Comparison of ENCODE assay signal across 21 mouse cellular contexts in the genomic region with DNA sequence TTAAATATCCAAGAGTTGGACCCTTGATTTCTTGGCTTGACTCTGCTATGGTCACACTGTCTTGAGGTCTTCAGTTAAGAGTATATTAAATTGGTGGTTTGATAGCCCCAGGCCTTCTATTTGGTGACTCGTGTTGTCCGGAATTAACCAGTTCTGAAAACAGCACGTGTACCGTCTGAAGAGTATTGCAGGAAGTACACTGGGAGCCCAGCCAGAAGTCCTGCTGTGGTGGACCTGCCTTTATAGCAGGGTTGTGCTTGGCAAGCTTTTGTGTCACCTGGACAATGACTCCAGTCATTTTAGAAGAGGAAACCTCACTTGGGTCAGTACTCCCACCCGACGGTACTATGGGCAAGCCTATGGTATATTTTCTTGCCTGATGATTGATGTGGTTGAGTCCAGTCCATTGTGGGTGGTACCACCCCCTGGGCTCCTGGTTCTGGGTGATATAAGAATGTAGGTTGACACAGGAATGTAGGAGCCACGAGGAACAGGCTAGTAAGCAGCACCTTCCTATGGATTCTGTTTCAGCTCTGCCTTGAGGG.
DNase-seq lines count a peak whose midpoint lies in the region; ATAC-seq lines count a peak whose summit lies in the region.
"Had no signal": no experiment of that assay in that cellular context is flagged by ENCODE, and none has a peak within 500 bp of the region (broad histone marks: within the 10 kb centered on the region; RNA-seq: fewer than 3 reads in every experiment).

No protein-coding gene starts in this region.

- intact Hi-C loops in left cerebral cortex, postnatal 4 days (cut with DNase I) = no loop called here

- H3K27me3 ChIP-seq in heart, embryonic 10.5 days (ENCODE audit: insufficient read depth, poor library complexity, severe bottlenecking) = no peaks in the 10 kb centered on the region
- H3K27me3 ChIP-seq in heart, embryonic 11.5 days (ENCODE audit: control insufficient read depth, insufficient read depth, low read length) = no peaks in the 10 kb centered on the region
- H3K27me3 ChIP-seq: embryonic facial prominence, embryonic 12.5 days; forebrain, embryonic 13.5 days; liver, embryonic 15.5 days had no signal

- H3K4me2 ChIP-seq in heart, embryonic 11.5 days = no peak overlapping the region
- H3K4me2 ChIP-seq: embryonic facial prominence, embryonic 12.5 days; forebrain, embryonic 13.5 days; liver, embryonic 15.5 days had no signal

- H3K27ac ChIP-seq in heart, embryonic 10.5 days = no peak overlapping the region
- no peak overlapping the region for H3K27ac ChIP-seq in heart, embryonic 11.5 days (ENCODE audit: low read depth, low read length)
- H3K27ac ChIP-seq: embryonic facial prominence, embryonic 12.5 days; forebrain, embryonic 13.5 days; heart, adult 2 months; hindbrain, embryonic 10.5 days; liver, embryonic 15.5 days had no signal

- no peaks in the 10 kb centered on the region for H3K9me3 ChIP-seq in heart, embryonic 10.5 days
- H3K9me3 ChIP-seq in heart, embryonic 11.5 days (replicated peaks; ENCODE audit: control insufficient read depth, low read length) = no peaks in the 10 kb centered on the region
- H3K9me3 ChIP-seq: embryonic facial prominence, embryonic 12.5 days; forebrain, embryonic 13.5 days; hindbrain, embryonic 10.5 days; liver, embryonic 15.5 days; megakaryocyte, embryonic 14.5 days had no signal

- ATAC-seq in heart, embryonic 11.5 days (replicated peaks; ENCODE audit: insufficient number of reproducible peaks, low FRiP score, low TSS enrichment) = no peak
- ATAC-seq: CD4-positive, CD25-positive, alpha-beta regulatory T cell, adult 4 months; forebrain, embryonic 13.5 days; midbrain, embryonic 16.5 days had no signal

- H3K4me3 ChIP-seq in heart, embryonic 10.5 days = no peak overlapping the region
- no peak overlapping the region for H3K4me3 ChIP-seq in heart, embryonic 11.5 days (ENCODE audit: low read depth, low read length)
- H3K4me3 ChIP-seq: embryonic facial prominence, embryonic 12.5 days; erythroblast, embryonic 14.5 days; forebrain, embryonic 13.5 days; heart, adult 2 months; hindbrain, embryonic 10.5 days; liver, embryonic 15.5 days; megakaryocyte, embryonic 14.5 days had no signal

- H3K4me1 ChIP-seq in heart, embryonic 10.5 days = no peaks in the 10 kb centered on the region
- no peaks in the 10 kb centered on the region for H3K4me1 ChIP-seq in heart, embryonic 11.5 days (ENCODE audit: control insufficient read depth, insufficient read depth, low read length)
- H3K4me1 ChIP-seq: embryonic facial prominence, embryonic 12.5 days; forebrain, embryonic 13.5 days; hindbrain, embryonic 10.5 days; liver, embryonic 15.5 days had no signal

- DNase-seq in heart, embryonic 10.5 days (ENCODE audit: low spot score) = peak; percentile 52
- peak; percentile 3 for DNase-seq in left cerebral cortex, postnatal 4 days
- no peak for DNase-seq in left cerebral cortex, adult 18-20 months (ENCODE audit: low spot score in 2 of 2)
- DNase-seq in NIH3T3 (ENCODE audit: low read depth) = peak; percentile 68
- peak; percentile 21 for DNase-seq in brain, adult 2 months (ENCODE audit: low read depth, low spot score)
- DNase-seq in gastrocnemius, postnatal 4 days (ENCODE audit: low spot score in 2 of 2) = no peak
- no peak for DNase-seq in layer of hippocampus, postnatal 25 days (ENCODE audit: extremely low spot score in 1 of 2, low spot score in 1 of 2)
- DNase-seq: heart, adult 2 months; lung, postnatal 14 days; right cerebral cortex, postnatal 14 days; spleen, adult 18-20 months; thymus, adult 2 months had no signal

- peaks cover 3% of the 10 kb centered on the region; the same call in 1 of the 2 replicates for H3K36me3 ChIP-seq in heart, embryonic 10.5 days
- no peaks in the 10 kb centered on the region for H3K36me3 ChIP-seq in heart, embryonic 11.5 days (ENCODE audit: control insufficient read depth, insufficient read depth, low read length)
- H3K36me3 ChIP-seq: embryonic facial prominence, embryonic 12.5 days; liver, embryonic 15.5 days had no signal

- 88% methylated on average over 7 of the region's 7 CpGs for WGBS in heart, embryonic 10.5 days
- 90% methylated on average over 7 of the region's 7 CpGs for WGBS in heart, embryonic 11.5 days (ENCODE audit: insufficient replicate concordance)

- no peak overlapping the region for H3K9ac ChIP-seq in heart, embryonic 11.5 days (ENCODE audit: low read depth, low read length)
- H3K9ac ChIP-seq: embryonic facial prominence, embryonic 12.5 days; forebrain, embryonic 13.5 days; liver, embryonic 15.5 days had no signal

Comparison
In these comparisons a context has a peak if more than half of its experiments do, and no peak if none do; other contexts are left out.
1. DNase-seq: peak in heart, embryonic 10.5 days (single experiment), left cerebral cortex, postnatal 4 days (single experiment), NIH3T3 (single experiment) and brain, adult 2 months (single experiment); none in left cerebral cortex, adult 18-20 months (0 of 2), gastrocnemius, postnatal 4 days (0 of 2) and layer of hippocampus, postnatal 25 days (0 of 2).